29 mouse cellular contexts compared by ENCODE assay signal in the genomic region with DNA sequence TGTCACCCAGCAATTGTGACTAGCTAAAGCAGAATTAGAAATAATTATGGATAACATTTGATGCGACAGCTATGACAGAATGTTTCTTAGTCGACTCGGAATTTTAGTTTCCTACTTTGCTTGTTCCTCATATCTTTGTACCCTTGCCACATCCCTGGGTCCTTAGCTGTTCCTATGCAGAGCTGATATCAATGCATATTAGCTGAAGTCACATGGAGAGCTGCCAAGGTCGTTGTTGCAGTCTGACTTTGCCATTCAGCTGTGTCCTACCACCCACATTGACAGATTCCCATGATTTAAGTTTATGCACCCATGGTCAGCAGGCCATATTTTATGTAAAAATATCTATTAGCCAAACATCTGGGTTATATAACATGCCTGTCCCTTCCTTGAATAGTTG. TPM values are rescaled to one million over a fixed set of nuclear protein-coding genes. Genes with fewer than 3 reads are reported as not detected.
A peak's percentile ranks its signal among the peaks of the same experiment; 100 is the strongest.
DNase-seq lines count a peak whose midpoint lies in the region; ATAC-seq and TF ChIP-seq lines count a peak whose summit lies in the region.
"Had no signal": no experiment of that assay in that cellular context is flagged by ENCODE, and none has a peak within 500 bp of the region (broad histone marks: within the 10 kb centered on the region; RNA-seq: fewer than 3 reads in every experiment).

No protein-coding gene starts in this region.

- WGBS in heart, postnatal 0 days: 31% methylated on average over 4 of the region's 4 CpGs

- H3K27ac ChIP-seq in heart, postnatal 0 days (ENCODE audit: low read depth): peak overlapping the region; percentile 5
- H3K27ac ChIP-seq: forebrain, embryonic 10.5 days; hindbrain, embryonic 15.5 days; intestine, embryonic 15.5 days; left cerebral cortex, adult 2 months; limb, embryonic 10.5 days; liver, embryonic 15.5 days; macrophage; midbrain, embryonic 10.5 days; neural tube, embryonic 15.5 days had no signal

- peak; percentile 54 for DNase-seq in heart, postnatal 0 days (ENCODE audit: low spot score)
- DNase-seq in heart, postnatal 14 days: no peak
- DNase-seq in kidney, postnatal 14 days: peak; percentile 5
- DNase-seq in kidney, adult 9 months: no peak
- peak; percentile 46 to 94 for DNase-seq in adrenal gland, adult (ENCODE audit: inconsistent age in 2 of 2, low spot score in 1 of 2)
- DNase-seq in adrenal gland, postnatal 14 days: peak; percentile 74
- DNase-seq in spleen, postnatal 4 days (ENCODE audit: low spot score in 2 of 2): no peak
- DNase-seq: cerebellum, adult 11 months; cerebellum, adult 9-11 months; gastrocnemius, postnatal 36 days; heart, postnatal 36 days; layer of hippocampus, adult 9-11 months; liver; right cerebral cortex, adult 18-20 months; thymus, adult 18-20 months; thymus, postnatal 36 days had no signal

- no peak overlapping the region for H3K4me3 ChIP-seq in heart, postnatal 0 days (ENCODE audit: low read depth, low read length)
- H3K4me3 ChIP-seq: forebrain, embryonic 10.5 days; hindbrain, embryonic 15.5 days; intestine, embryonic 15.5 days; left cerebral cortex, adult 2 months; limb, embryonic 10.5 days; liver, embryonic 15.5 days; midbrain, embryonic 10.5 days; neural tube, embryonic 15.5 days had no signal

- no peak for TF ChIP-seq CTCF in heart, postnatal 0 days (IDR thresholded peaks at IDR 0.05; ENCODE audit: low read depth)

- no peaks in the 10 kb centered on the region for H3K27me3 ChIP-seq in heart, postnatal 0 days (ENCODE audit: control insufficient read depth, insufficient read depth, low read length)
- H3K27me3 ChIP-seq: hindbrain, embryonic 15.5 days; intestine, embryonic 15.5 days; liver, embryonic 15.5 days; neural tube, embryonic 15.5 days had no signal

- no peak overlapping the region for H3K9ac ChIP-seq in heart, postnatal 0 days (replicated peaks; ENCODE audit: low read depth, low read length)
- H3K9ac ChIP-seq: hindbrain, embryonic 15.5 days; intestine, embryonic 15.5 days; liver, embryonic 15.5 days; neural tube, embryonic 15.5 days had no signal

- 0 out of 2 replicates have a peak, but pooled peaks cover 4% of the 10 kb centered on the region for H3K4me1 ChIP-seq in heart, postnatal 0 days (ENCODE audit: control insufficient read depth, insufficient read depth)
- H3K4me1 ChIP-seq: forebrain, embryonic 10.5 days; hindbrain, embryonic 15.5 days; intestine, embryonic 15.5 days; limb, embryonic 10.5 days; liver, embryonic 15.5 days; midbrain, embryonic 10.5 days; neural tube, embryonic 15.5 days had no signal

- peak; percentile 60; the same call in 1 of the 2 replicates for ATAC-seq in heart, postnatal 0 days (ENCODE audit: insufficient read depth, low read depth)
- ATAC-seq in granulocyte monocyte progenitor cell, adult 5-6 weeks (replicated peaks; ENCODE audit: poor library complexity, severe bottlenecking): no peak
- ATAC-seq: intestine, embryonic 15.5 days; lung, postnatal 0 days; Patski had no signal

- intact Hi-C loops in heart, postnatal 14 days (cut with DNase I): no loop called here

- no peaks in the 10 kb centered on the region for H3K36me3 ChIP-seq in heart, postnatal 0 days (replicated peaks; ENCODE audit: control insufficient read depth, insufficient read depth, low read length)
- H3K36me3 ChIP-seq: forebrain, embryonic 10.5 days; hindbrain, embryonic 15.5 days; intestine, embryonic 15.5 days; limb, embryonic 10.5 days; liver, embryonic 15.5 days; midbrain, embryonic 10.5 days; neural tube, embryonic 15.5 days had no signal

- H3K4me2 ChIP-seq in heart, postnatal 0 days (ENCODE audit: low read depth, low read length): no peak overlapping the region
- H3K4me2 ChIP-seq: heart, embryonic 11.5 days; hindbrain, embryonic 15.5 days; intestine, embryonic 15.5 days; liver, embryonic 15.5 days; neural tube, embryonic 15.5 days had no signal

- no peak for TF ChIP-seq EP300 in heart, postnatal 0 days (IDR thresholded peaks at IDR 0.05; ENCODE audit: low read depth)

- no peaks in the 10 kb centered on the region for H3K9me3 ChIP-seq in heart, postnatal 0 days (replicated peaks; ENCODE audit: control insufficient read depth, low read length)
- H3K9me3 ChIP-seq: forebrain, embryonic 10.5 days; hindbrain, embryonic 15.5 days; intestine, embryonic 15.5 days; limb, embryonic 10.5 days; liver, embryonic 15.5 days; midbrain, embryonic 10.5 days; neural tube, embryonic 15.5 days had no signal

RNA-seq across cellular contexts. Expression of a gene that starts 43.5 kb away (rescaled TPM):
- 31.5 and 57.1 TPM in 2 replicates for total RNA-seq in heart, postnatal 0 days (2014; rRNA removed; ENCODE audit: low replicate concordance)
- polyA plus RNA-seq in heart, postnatal 0 days (2015; fragmentation: Nextera tagmentation; extraction: Ambion mirVana): 36.1 and 39.5 TPM in 2 replicates
- total RNA-seq in heart, postnatal 14 days (2021): 10 to 100 TPM; 19.7 to 23.4 TPM
- 20.5 and 22.6 TPM in 2 replicates for total RNA-seq in adrenal gland, postnatal 14 days (2021)
- 12.2 and 16.5 TPM in 2 replicates for total RNA-seq in granulocyte monocyte progenitor cell, adult 5-6 weeks (2014; fragmentation: Nextera tagmentation)
- total RNA-seq in granulocyte monocyte progenitor cell, adult 5-6 weeks (2017): 14.8 and 15.1 TPM in 2 replicates

Comparison
In these comparisons a context has a peak if more than half of its experiments do, and no peak if none do; other contexts are left out.
1. DNase-seq: peak in heart, postnatal 0 days (single experiment), kidney, postnatal 14 days (single experiment), adrenal gland, adult (2 of 2) and adrenal gland, postnatal 14 days (single experiment); none in heart, postnatal 14 days (0 of 2), kidney, adult 9 months (single experiment) and spleen, postnatal 4 days (0 of 2).